Mouse (Mus musculus) kidney, adult 2 months (tissue): ENCODE data around the gene Gba2.

Experiments
- CTCF ChIP-seq: fragments of 200-500 bp; conservative IDR thresholded peaks from 2 replicates; pipeline ENCODE4 v1.5.1; 2011; ENCODE audit warnings: low read depth, mild to moderate bottlenecking, control low read depth, low read length, moderate library complexity, mixed read lengths; ENCODE audit not compliant: insufficient read depth, insufficient read length
- POLR2A ChIP-seq: fragments of 200-500 bp; IDR thresholded peaks from one replicate; pipeline ENCODE4 v1.6.1; 2011; ENCODE audit warnings: low read depth, low read length, control low read depth

GRCm38 (mm10) chr4:43553891-43554290, 24.8 kb downstream of the Gba2 start:
- TF ChIP-seq CTCF (no peak), POLR2A (no peak)
